Mouse (Mus musculus) adrenal gland, postnatal 10 days (tissue): ENCODE results near the gene Safb. TPM values are rescaled to one million over a fixed set of nuclear protein-coding genes. Genes with fewer than 3 reads are reported as not detected.

ENCODE experiments used
- DNase-seq: peaks from one replicate; pipeline ENCODE4 v3.0.0; 2021; ENCODE audit warnings: mixed read lengths
- total RNA-seq, 2 experiments: library from RNA; stranded (reverse); gene quantifications; 2 replicates each; pipeline ENCODE4 v1.2.3; 2021

The Safb gene
- total RNA-seq, 2 experiments from 2014 or later: 92.1 to 113 TPM

- DNase-seq: no peak
Measured at GRCm38 (mm10) chr17:56654771-56655170, 70.1 kb downstream of the Safb start.

- peak; percentile 38 for DNase-seq
Measured at GRCm38 (mm10) chr17:56655311-56655710, 70.7 kb downstream of the Safb start.

Other genes with a start within 250 kb of the Safb start
- 100 to 1,000 TPM in 1 of 2 experiments, 10 to 100 TPM in 1; 77.1 to 106 TPM for gene Ptprs, start 108.3 kb upstream of the Safb start, total RNA-seq
- not detected for gene Znrf4, start 72.4 kb upstream of the Safb start, total RNA-seq
- gene Gm20219, start 30.4 kb upstream of the Safb start, total RNA-seq: under 1 TPM; 0.69 to 0.70 TPM
- gene Safb2, start 240 bp upstream of the Safb start, total RNA-seq: 100 to 1,000 TPM in 1 of 2 experiments, 10 to 100 TPM in 1; 79.8 to 124 TPM
- 100 to 1,000 TPM; 468 to 485 TPM for gene 2410015M20Rik, start 24.9 kb downstream of the Safb start, total RNA-seq
- 1,000 to 10,000 TPM; 1,095 to 1,101 TPM for gene Rpl36, start 28.6 kb downstream of the Safb start, total RNA-seq
- 100 to 1,000 TPM; 229 to 256 TPM for gene Lonp1, start 42.1 kb downstream of the Safb start, total RNA-seq
- 1 to 10 TPM in 1 of 2 experiments, under 1 TPM in 1; 0.66 to 1.1 TPM for gene Catsperd, start 43.3 kb downstream of the Safb start, total RNA-seq
- gene Ranbp3, start 88.5 kb downstream of the Safb start, total RNA-seq: 10 to 100 TPM; 56.6 to 62.0 TPM
- 100 to 1,000 TPM; 432 to 465 TPM for gene Ndufa11, start 132.9 kb downstream of the Safb start, total RNA-seq
- gene Vmac, start 133.2 kb downstream of the Safb start, total RNA-seq: 10 to 100 TPM; 16.8 to 24.2 TPM
- gene Nrtn, start 172.7 kb downstream of the Safb start, total RNA-seq: 1 to 10 TPM; 5.9 to 6.3 TPM
- gene Dus3l, start 179.9 kb downstream of the Safb start, total RNA-seq: 10 to 100 TPM; 27.6 to 34.5 TPM
- under 1 TPM; 0.27 to 0.42 TPM for gene Prr22, start 185.4 kb downstream of the Safb start, total RNA-seq
- gene Rfx2, start 246.2 kb downstream of the Safb start, total RNA-seq: 1 to 10 TPM; 5.5 to 5.7 TPM